Mouse (Mus musculus): Measurements from ENCODE around the gene Gins3. TPM values are rescaled to one million over a fixed set of nuclear protein-coding genes. Genes with fewer than 3 reads are reported as not detected.
"Not testable (repeated sequence)": the region's sequence is repeated elsewhere in the genome, so short reads cannot be mapped to it uniquely, and the experiment has no call there.

The Gins3 gene
- polyA plus RNA-seq, 1 experiment from 2014 or later: 3.6 TPM

- WGBS: 16% methylated on average over 4 of the region's 5 CpGs
- not testable (repeated sequence) for H3K4me3 ChIP-seq (ENCODE audit: low read depth, low read length); ATAC-seq; H3K4me1 ChIP-seq (replicated peaks; ENCODE audit: control insufficient read depth, insufficient read depth, low read length); H3K9me3 ChIP-seq (ENCODE audit: control insufficient read depth); H3K27ac ChIP-seq (ENCODE audit: low read depth, low read length); H3K36me3 ChIP-seq (ENCODE audit: control insufficient read depth, insufficient read depth); H3K27me3 ChIP-seq (replicated peaks; ENCODE audit: control insufficient read depth, insufficient read depth, low read length); H3K4me2 ChIP-seq (replicated peaks; ENCODE audit: low read depth); H3K9ac ChIP-seq (ENCODE audit: low read depth, low read length)
- TF ChIP-seq CTCF (IDR thresholded peaks at IDR 0.05; ENCODE audit: low read depth): peak; percentile 43; the same call in 1 of the 2 replicates
These were observed 26.7 kb upstream of the Gins3 start for GRCm38 (mm10) chr8:95606509-95606908.

- Histone ChIP-seq H3K9me3 (ENCODE audit: control insufficient read depth) (no peaks in the 10 kb centered on the region), H3K36me3 (ENCODE audit: control insufficient read depth, insufficient read depth) (no peaks in the 10 kb centered on the region), H3K27ac (ENCODE audit: low read depth, low read length) (no peak overlapping the region), H3K27me3 (replicated peaks; ENCODE audit: control insufficient read depth, insufficient read depth, low read length) (no peaks in the 10 kb centered on the region), H3K4me1 (replicated peaks; ENCODE audit: control insufficient read depth, insufficient read depth, low read length) (no peaks in the 10 kb centered on the region), H3K9ac (ENCODE audit: low read depth, low read length) (no peak overlapping the region), H3K4me2 (replicated peaks; ENCODE audit: low read depth) (no peak overlapping the region), H3K4me3 (ENCODE audit: low read depth, low read length) (no peak overlapping the region)
- ATAC-seq: no peak
- TF ChIP-seq CTCF (IDR thresholded peaks at IDR 0.05; ENCODE audit: low read depth): no peak
- 63% methylated on average over 9 of the region's 9 CpGs for WGBS
These were observed 26.0 kb upstream of the Gins3 start for GRCm38 (mm10) chr8:95607210-95607609.

- no peak for ATAC-seq
- 88% methylated on average over 5 of the region's 5 CpGs for WGBS
- Histone ChIP-seq H3K4me1 (replicated peaks; ENCODE audit: control insufficient read depth, insufficient read depth, low read length) (no peaks in the 10 kb centered on the region), H3K4me2 (replicated peaks; ENCODE audit: low read depth) (no peak overlapping the region), H3K27ac (ENCODE audit: low read depth, low read length) (no peak overlapping the region), H3K4me3 (ENCODE audit: low read depth, low read length) (no peak overlapping the region), H3K36me3 (ENCODE audit: control insufficient read depth, insufficient read depth) (no peaks in the 10 kb centered on the region), H3K27me3 (replicated peaks; ENCODE audit: control insufficient read depth, insufficient read depth, low read length) (no peaks in the 10 kb centered on the region), H3K9me3 (ENCODE audit: control insufficient read depth) (no peaks in the 10 kb centered on the region), H3K9ac (ENCODE audit: low read depth, low read length) (no peak overlapping the region)
- TF ChIP-seq CTCF (IDR thresholded peaks at IDR 0.05; ENCODE audit: low read depth): no peak
These were observed 23.8 kb upstream of the Gins3 start for GRCm38 (mm10) chr8:95609406-95609805.

GRCm38 (mm10) chr8:95610749-95611148, 22.5 kb upstream of the Gins3 start:
- H3K4me2 ChIP-seq (replicated peaks; ENCODE audit: low read depth): no peak overlapping the region
- WGBS: 47% methylated on average over 14 of the region's 14 CpGs
- no peak for TF ChIP-seq CTCF (IDR thresholded peaks at IDR 0.05; ENCODE audit: low read depth)
- H3K9ac ChIP-seq (ENCODE audit: low read depth, low read length): no peak overlapping the region
- H3K36me3 ChIP-seq (ENCODE audit: control insufficient read depth, insufficient read depth): no peaks in the 10 kb centered on the region
- no peak overlapping the region for H3K4me3 ChIP-seq (ENCODE audit: low read depth, low read length)
- no peak overlapping the region for H3K27ac ChIP-seq (ENCODE audit: low read depth, low read length)
- H3K4me1 ChIP-seq (replicated peaks; ENCODE audit: control insufficient read depth, insufficient read depth, low read length): no peaks in the 10 kb centered on the region
- no peaks in the 10 kb centered on the region for H3K9me3 ChIP-seq (ENCODE audit: control insufficient read depth)
- no peaks in the 10 kb centered on the region for H3K27me3 ChIP-seq (replicated peaks; ENCODE audit: control insufficient read depth, insufficient read depth, low read length)
- no peak for ATAC-seq

- Histone ChIP-seq H3K9ac (ENCODE audit: low read depth, low read length) (no peak overlapping the region), H3K27me3 (replicated peaks; ENCODE audit: control insufficient read depth, insufficient read depth, low read length) (no peaks in the 10 kb centered on the region), H3K36me3 (ENCODE audit: control insufficient read depth, insufficient read depth) (no peaks in the 10 kb centered on the region), H3K4me3 (ENCODE audit: low read depth, low read length) (no peak overlapping the region), H3K27ac (ENCODE audit: low read depth, low read length) (no peak overlapping the region), H3K4me1 (replicated peaks; ENCODE audit: control insufficient read depth, insufficient read depth, low read length) (no peaks in the 10 kb centered on the region), H3K9me3 (ENCODE audit: control insufficient read depth) (no peaks in the 10 kb centered on the region), H3K4me2 (replicated peaks; ENCODE audit: low read depth) (no peak overlapping the region)
- ATAC-seq: no peak
- TF ChIP-seq CTCF (IDR thresholded peaks at IDR 0.05; ENCODE audit: low read depth): no peak
- 61% methylated on average over 5 of the region's 5 CpGs for WGBS
These were observed 21.5 kb upstream of the Gins3 start for GRCm38 (mm10) chr8:95611769-95612168.

- 87% methylated on average over 7 of the region's 7 CpGs for WGBS
- H3K36me3 ChIP-seq (ENCODE audit: control insufficient read depth, insufficient read depth): no peaks in the 10 kb centered on the region
- no peak overlapping the region for H3K9ac ChIP-seq (ENCODE audit: low read depth, low read length)
- no peak overlapping the region for H3K4me3 ChIP-seq (ENCODE audit: low read depth, low read length)
- no peaks in the 10 kb centered on the region for H3K4me1 ChIP-seq (replicated peaks; ENCODE audit: control insufficient read depth, insufficient read depth, low read length)
- H3K27me3 ChIP-seq (replicated peaks; ENCODE audit: control insufficient read depth, insufficient read depth, low read length): no peaks in the 10 kb centered on the region
- no peaks in the 10 kb centered on the region for H3K9me3 ChIP-seq (ENCODE audit: control insufficient read depth)
- no peak overlapping the region for H3K27ac ChIP-seq (ENCODE audit: low read depth, low read length)
- ATAC-seq: no peak
- no peak overlapping the region for H3K4me2 ChIP-seq (replicated peaks; ENCODE audit: low read depth)
- TF ChIP-seq CTCF (IDR thresholded peaks at IDR 0.05; ENCODE audit: low read depth): no peak
These were observed 16.9 kb upstream of the Gins3 start for GRCm38 (mm10) chr8:95616383-95616782.

- no peaks in the 10 kb centered on the region for H3K4me1 ChIP-seq (replicated peaks; ENCODE audit: control insufficient read depth, insufficient read depth, low read length)
- no peak overlapping the region for H3K4me3 ChIP-seq (ENCODE audit: low read depth, low read length)
- 93% methylated on average over 2 of the region's 2 CpGs for WGBS
- no peak overlapping the region for H3K27ac ChIP-seq (ENCODE audit: low read depth, low read length)
- no peaks in the 10 kb centered on the region for H3K9me3 ChIP-seq (ENCODE audit: control insufficient read depth)
- no peak for TF ChIP-seq CTCF (IDR thresholded peaks at IDR 0.05; ENCODE audit: low read depth)
- H3K27me3 ChIP-seq (replicated peaks; ENCODE audit: control insufficient read depth, insufficient read depth, low read length): no peaks in the 10 kb centered on the region
- H3K36me3 ChIP-seq (ENCODE audit: control insufficient read depth, insufficient read depth): no peaks in the 10 kb centered on the region
- no peak for ATAC-seq
- H3K4me2 ChIP-seq (replicated peaks; ENCODE audit: low read depth): no peak overlapping the region
- H3K9ac ChIP-seq (ENCODE audit: low read depth, low read length): no peak overlapping the region
These were observed 13.2 kb upstream of the Gins3 start for GRCm38 (mm10) chr8:95620046-95620445.
